27 mouse cellular contexts compared by ENCODE assay signal in the genomic region with DNA sequence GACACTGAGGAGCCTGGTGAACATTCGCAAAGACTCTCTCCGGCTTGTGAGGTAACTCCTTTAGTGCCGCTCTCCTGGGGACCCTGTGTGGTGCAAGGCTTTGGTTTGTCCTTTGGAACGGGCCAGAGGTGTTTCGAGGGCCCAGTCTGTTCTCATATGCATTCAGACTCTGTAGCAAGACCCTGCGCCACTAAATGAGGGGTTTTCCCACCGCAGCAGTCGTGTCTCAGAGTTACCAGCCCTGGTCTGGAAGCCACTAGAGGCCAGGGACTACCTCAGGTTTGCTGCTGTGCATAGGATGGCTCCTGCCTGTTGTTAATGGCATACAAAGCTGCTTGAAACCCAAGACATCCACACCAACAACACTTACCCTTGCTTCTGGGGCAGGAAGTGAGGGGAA.
"Had no signal": no experiment of that assay in that cellular context is flagged by ENCODE, and none has a peak within 500 bp of the region (broad histone marks: within the 10 kb centered on the region; RNA-seq: fewer than 3 reads in every experiment).

No protein-coding gene starts in this region.

- DNase-seq: cerebellum, adult 9-11 months; cerebellum, postnatal 10 days; cerebellum, postnatal 14 days; cerebellum, postnatal 25 days; cerebellum, postnatal 36 days; embryo, embryonic 11 days; forebrain, postnatal 0 days; gastrocnemius, adult 2 months; gastrocnemius, postnatal 10 days; gastrocnemius, postnatal 14 days; gastrocnemius, postnatal 25 days; gastrocnemius, postnatal 36 days; heart, adult 11 months; heart, adult 18-20 months; heart, adult 2 months had no signal

- H3K9me3 ChIP-seq: embryonic facial prominence, embryonic 10.5 days; embryonic facial prominence, embryonic 12.5 days; embryonic facial prominence, embryonic 13.5 days; embryonic facial prominence, embryonic 15.5 days; forebrain, embryonic 10.5 days; forebrain, embryonic 12.5 days; forebrain, embryonic 13.5 days; forebrain, embryonic 15.5 days; heart, embryonic 10.5 days had no signal

- H3K9ac ChIP-seq: embryonic facial prominence, embryonic 12.5 days; embryonic facial prominence, embryonic 13.5 days; embryonic facial prominence, embryonic 15.5 days; forebrain, embryonic 12.5 days; forebrain, embryonic 13.5 days; forebrain, embryonic 15.5 days; forebrain, postnatal 0 days had no signal

- H3K27ac ChIP-seq: embryonic facial prominence, embryonic 10.5 days; embryonic facial prominence, embryonic 12.5 days; embryonic facial prominence, embryonic 13.5 days; embryonic facial prominence, embryonic 15.5 days; forebrain, embryonic 10.5 days; forebrain, embryonic 12.5 days; forebrain, embryonic 13.5 days; forebrain, embryonic 15.5 days; gastrocnemius, adult 2 months; heart, adult 2 months; heart, embryonic 10.5 days had no signal

- H3K4me2 ChIP-seq: embryonic facial prominence, embryonic 12.5 days; embryonic facial prominence, embryonic 13.5 days; embryonic facial prominence, embryonic 15.5 days; forebrain, embryonic 12.5 days; forebrain, embryonic 13.5 days; forebrain, embryonic 15.5 days had no signal

- ATAC-seq: forebrain, embryonic 13.5 days; forebrain, embryonic 14.5 days; forebrain, embryonic 15.5 days; forebrain, embryonic 16.5 days; forebrain, postnatal 0 days had no signal

- H3K4me3 ChIP-seq: embryonic facial prominence, embryonic 10.5 days; embryonic facial prominence, embryonic 12.5 days; embryonic facial prominence, embryonic 13.5 days; embryonic facial prominence, embryonic 15.5 days; erythroblast, embryonic 14.5 days; forebrain, embryonic 10.5 days; forebrain, embryonic 12.5 days; forebrain, embryonic 13.5 days; forebrain, embryonic 15.5 days; gastrocnemius, adult 2 months; heart, adult 2 months; heart, embryonic 10.5 days had no signal

- H3K4me1 ChIP-seq: forebrain, embryonic 13.5 days had no signal

- H3K27me3 ChIP-seq: embryonic facial prominence, embryonic 12.5 days; embryonic facial prominence, embryonic 13.5 days; embryonic facial prominence, embryonic 15.5 days; forebrain, embryonic 12.5 days; forebrain, embryonic 13.5 days; forebrain, embryonic 15.5 days had no signal
